Mouse (Mus musculus) c-Kit-positive CD71-positive TER-119-positive erythroid progenitor cells, embryonic 14.5 days (primary cell): Measurements from ENCODE around the gene Plekha8.

Experiments
- DNase-seq: peaks from one replicate; pipeline ENCODE4 v3.0.0-alpha.2; 2013; ENCODE audit warnings: low spot score

Gene Plekha8

DNA sequence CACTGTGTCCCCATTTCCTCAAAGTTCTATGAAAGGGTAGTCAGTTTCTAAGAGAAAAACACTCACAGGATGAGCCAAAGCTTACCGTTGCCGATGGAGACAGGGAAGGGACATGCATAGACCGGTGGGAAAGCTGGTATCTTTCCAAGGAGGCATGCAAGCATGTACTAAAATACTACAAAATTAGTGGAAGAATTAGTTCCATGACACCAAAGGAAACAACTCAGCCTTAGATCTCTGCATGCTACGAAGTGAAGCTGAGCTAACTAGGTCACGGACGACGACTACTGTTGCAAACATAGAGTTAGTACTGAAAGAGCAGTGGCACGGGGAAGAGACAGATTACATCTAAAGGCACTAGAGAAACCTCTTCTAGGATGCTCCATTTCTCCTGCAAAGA is 8.0 kb upstream of the Plekha8 start:
- no peak for DNase-seq

DNA sequence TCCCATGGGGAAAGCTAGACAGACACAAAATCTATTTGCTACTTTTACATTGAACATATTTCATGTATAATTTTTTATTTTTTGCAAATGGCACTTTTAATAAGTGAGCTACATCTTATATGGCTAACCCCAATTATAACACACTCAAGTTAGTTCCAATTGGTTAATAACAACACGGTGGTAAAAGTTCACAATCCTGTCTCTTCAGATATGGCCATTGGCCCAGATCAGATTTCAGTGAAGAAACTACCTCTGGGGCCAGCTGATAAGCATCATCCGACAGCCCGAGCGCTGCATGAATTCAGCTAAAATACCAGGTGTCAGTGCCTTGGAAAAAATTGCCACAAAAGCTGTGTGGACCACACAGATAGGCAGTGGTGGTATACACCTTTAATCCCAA is 7.2 kb upstream of the Plekha8 start:
- DNase-seq, result no peak

DNA sequence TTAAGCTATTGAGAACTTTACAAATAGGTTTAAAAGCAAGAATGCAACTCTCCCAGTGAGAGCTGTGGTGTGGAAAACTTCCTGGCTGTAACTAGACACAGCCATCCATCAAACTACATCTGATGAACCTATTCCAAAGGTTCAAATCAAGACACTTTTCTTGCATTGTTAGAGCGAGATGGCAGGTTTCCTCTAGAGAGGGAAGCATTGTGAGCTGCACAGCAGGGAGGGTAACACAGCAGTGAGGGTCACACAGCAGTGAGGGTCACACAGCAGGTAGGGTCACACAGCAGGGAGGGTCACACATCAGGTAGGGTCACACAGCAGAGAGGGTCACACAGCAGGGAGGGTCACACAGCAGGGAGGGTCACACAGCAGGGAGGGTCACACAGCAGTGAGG is 6.7 kb upstream of the Plekha8 start:
- DNase-seq, result no peak

GRCm38 (mm10) chr6:54590691-54591090 is 4.2 kb upstream of the Plekha8 start:
- DNase-seq, result no peak

DNA sequence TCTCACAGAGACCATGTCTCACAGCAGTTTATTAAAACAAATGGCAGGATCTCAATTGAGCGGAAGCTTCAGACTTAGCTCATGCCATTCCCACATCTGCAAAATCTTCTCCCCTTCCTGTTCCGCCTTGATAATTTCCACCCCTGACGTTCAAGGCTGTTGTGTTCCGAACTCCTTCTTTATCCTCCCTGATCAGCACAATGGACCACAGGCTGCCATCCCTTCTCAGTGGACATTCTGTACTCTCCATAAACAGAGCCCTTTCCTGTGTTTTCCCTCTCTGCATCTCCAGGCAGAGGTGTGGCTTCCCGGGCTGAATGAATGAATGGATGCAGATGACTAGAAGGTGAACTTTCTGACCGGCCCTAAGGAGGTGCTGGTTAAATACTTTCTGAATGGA is 3.1 kb upstream of the Plekha8 start:
- no peak for DNase-seq

DNA sequence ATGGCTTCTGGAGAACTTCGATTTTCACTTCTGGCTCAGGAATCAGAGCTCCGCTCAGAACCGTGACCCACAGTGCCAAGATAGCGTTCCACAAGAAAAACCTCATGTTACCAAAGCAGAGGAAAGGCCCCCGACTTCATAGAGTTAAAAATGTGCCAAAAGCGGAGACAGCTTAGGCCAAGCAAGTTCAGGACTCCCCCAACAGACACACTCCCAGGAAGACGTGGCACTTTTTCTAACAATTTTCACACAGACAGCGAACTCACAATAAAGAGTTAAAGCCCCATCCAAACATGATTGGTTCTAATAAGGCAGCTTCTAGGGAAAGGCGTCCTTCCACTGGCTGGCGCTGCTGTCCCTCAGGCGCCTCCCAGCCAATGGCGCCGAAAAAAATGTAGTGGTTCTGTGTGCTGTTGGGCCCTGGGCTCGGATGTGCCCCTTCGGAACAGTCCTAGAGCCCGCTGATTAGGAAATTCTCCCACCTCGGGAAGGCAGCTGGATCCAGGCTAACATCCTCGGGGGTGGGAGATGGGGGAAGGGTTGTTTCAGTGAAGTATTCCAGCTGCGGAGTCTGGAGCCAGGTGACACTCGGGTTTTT is 1.9 kb upstream of the Plekha8 start:
- peak; percentile 81 for DNase-seq

- DNase-seq, result no peak
These were observed 994 bp upstream of the Plekha8 start for GRCm38 (mm10) chr6:54593766-54594468.

GRCm38 (mm10) chr6:54595330-54595878 is 493 bp downstream of the Plekha8 start:
- no peak for DNase-seq

- no peak for DNase-seq
These were observed 2.3 kb downstream of the Plekha8 start, which contains the start of gene Fkbp14 for GRCm38 (mm10) chr6:54597208-54597607. TSS of gene Fkbp14 (minus strand) at chr6:54597308.

DNA sequence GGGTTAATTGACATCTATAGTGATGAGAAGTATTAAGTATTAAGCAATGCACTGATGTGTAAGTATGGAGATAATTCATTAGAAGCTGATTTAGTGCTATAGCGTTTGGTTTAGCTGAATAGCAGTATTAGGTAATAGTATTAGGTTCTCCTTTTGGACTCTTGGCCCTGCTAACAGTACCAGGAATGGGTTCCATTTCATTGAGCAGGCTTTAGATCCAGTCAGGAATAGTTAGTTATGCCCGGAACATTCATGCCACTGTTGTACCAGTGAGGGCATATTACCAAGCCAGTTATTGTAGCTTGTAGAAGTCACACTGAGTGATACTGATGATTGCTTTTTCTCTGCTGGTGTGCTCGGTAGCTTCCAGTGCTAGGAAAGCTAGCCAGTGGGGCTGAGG is 2.8 kb downstream of the Plekha8 start:
- DNase-seq, result no peak

- DNase-seq, result no peak
These were observed 5.9 kb downstream of the Plekha8 start for GRCm38 (mm10) chr6:54600681-54601347.

DNA sequence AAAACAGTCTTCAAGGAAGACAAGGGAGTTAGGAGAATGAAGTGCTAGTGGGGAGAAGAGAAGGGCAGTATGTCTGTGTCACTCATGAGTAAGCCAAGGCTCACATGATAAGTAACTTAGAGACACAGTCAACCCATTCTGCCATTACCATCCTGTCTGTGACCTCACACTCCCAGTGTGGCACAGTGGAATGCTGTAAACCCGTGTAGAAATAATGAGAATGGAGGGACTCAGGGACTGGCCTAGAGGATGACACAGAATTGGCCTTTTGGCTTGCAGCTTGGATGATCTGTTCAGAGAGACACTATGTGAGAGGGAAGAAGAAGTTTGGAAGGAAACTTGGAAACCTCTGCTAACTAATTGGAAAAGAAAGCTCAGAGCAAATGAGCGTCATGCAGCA is 8.0 kb downstream of the Plekha8 start:
- no peak for DNase-seq

- DNase-seq, result no peak
These were observed 9.2 kb downstream of the Plekha8 start for GRCm38 (mm10) chr6:54604001-54604715.

DNA sequence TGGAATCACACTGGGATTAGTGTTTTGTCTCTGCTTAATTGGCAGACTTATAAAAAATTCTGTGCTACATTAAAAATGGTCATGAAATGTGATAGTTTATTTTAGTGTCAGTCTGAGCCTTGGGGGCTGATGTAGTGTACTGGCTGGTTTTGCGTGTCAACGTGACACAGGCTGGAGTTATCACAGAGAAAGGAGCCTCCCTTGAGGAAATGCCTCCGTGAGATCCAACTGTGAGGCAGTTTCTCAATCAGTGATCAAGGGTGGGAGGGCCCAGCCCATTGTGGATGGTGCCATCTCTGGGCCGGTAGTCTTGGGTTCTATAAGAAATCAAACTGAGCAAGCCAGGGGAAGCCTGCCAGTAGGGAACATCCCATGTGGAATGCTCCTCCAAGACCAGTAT is 11.3 kb downstream of the Plekha8 start:
- DNase-seq, result no peak

DNA sequence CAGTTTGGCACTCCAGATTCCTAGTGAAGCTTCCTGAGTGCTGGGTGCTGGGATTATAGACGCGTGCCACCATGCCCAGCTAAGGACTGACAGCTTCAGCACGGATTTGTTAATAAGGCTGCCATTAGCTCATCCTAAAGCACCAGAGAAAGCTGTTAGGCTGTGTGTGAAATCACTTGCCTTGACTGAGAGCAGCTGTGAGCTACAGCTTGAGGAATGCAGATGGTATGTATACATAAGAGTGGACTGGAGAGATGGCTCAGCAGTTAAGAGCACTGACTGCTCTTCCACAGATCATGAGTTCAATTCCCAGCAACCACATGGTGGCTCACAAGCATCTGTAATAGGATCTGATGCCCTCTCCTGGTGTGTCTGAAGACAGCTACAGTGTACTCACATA is 22.5 kb downstream of the Plekha8 start:
- no peak for DNase-seq

GRCm38 (mm10) chr6:54619530-54619929 is 24.6 kb downstream of the Plekha8 start:
- no peak for DNase-seq

DNA sequence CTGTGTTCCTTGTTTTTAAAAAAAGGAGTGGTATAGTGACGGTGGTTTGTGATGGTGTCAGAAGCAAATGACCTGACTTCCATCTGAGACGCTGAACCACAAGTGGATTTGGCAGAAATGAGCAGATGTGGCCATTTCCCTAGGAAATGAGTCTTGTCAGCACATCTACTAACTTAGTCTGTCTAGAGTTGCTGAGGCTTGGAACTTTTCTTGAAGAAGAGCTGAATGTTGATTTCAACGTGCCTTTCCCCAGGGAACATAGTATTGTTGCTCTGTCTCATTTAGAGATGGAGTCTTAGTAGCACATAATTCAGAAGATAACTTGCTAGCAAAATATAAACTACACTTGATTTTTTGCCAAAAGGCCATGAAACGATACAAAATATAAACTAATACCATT is 25.4 kb downstream of the Plekha8 start:
- no peak for DNase-seq

DNA sequence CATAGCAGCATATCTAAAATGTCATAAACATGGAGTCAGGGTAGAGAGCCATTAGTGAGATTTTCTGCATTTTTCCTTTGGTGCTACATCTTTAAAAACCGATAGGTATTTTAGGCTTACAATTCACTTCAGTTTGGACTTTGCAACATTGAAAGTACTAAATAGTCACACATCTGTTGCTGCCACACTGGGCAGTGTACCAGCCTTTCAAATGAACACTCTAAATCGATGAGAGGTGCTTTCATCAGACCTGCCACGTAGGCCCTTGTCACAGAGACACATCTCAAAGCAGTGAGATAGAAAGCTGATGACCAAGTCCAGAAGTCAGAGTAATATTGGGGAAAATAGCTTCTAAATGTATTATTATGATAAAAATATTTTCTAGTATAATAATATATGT is 33.5 kb downstream of the Plekha8 start:
- no peak for DNase-seq

- no peak for DNase-seq
These were observed 34.8 kb downstream of the Plekha8 start for GRCm38 (mm10) chr6:54629734-54630133.

- DNase-seq, result no peak
These were observed 36.6 kb downstream of the Plekha8 start for GRCm38 (mm10) chr6:54631462-54631861.

DNA sequence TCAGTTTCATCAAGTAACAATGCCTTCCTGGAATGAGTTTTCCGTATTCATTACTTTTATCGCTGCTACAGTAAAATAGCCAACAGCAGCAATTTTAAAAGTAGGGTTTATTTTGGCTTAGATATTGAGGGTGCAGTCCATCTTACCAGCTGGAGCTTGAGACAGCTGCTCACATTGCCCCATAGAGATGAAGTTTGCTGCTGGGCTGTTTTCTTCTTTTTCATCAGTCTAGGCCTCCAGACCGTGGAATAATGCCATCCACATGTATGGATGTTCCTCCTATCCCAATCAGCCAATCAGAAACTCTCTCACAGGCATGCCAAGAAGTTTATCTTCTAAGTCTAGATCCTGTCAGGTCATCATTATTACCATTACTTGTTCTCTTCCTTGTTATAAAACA is 45.0 kb downstream of the Plekha8 start:
- DNase-seq, result no peak

DNA sequence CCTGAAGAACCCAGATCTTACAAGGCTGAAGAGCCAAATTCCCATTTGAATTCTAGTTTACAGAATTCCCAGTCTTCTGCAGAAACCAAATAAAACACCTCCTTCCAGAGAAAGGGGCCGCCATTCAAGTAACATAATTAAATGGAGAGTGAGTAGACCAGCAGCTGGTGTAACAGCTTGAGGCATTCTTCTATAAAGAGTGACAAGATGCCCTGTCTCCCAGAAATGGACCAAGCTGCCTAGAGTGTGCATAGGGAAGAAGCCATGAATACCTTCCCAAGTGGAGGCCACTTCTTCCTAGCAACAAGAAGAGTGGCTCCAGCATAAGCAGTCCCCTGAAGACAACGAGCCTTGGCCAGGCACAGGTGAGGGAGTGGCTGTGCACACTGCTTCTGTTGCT is 47.0 kb downstream of the Plekha8 start:
- no peak for DNase-seq

GRCm38 (mm10) chr6:54643181-54643580 is 48.3 kb downstream of the Plekha8 start:
- DNase-seq, result no peak
